Mouse (Mus musculus) MEL (cell line): ENCODE data around the gene Flcn. TPM values are rescaled to one million over a fixed set of nuclear protein-coding genes. Genes with fewer than 3 reads are reported as not detected.
A peak's percentile ranks its signal among the peaks of the same experiment; 100 is the strongest.

Source experiments
- DNase-seq: peaks from one replicate; pipeline ENCODE4 v3.0.0; 2011; ENCODE audit warnings: low read depth, low spot score
- H3K27ac ChIP-seq: 2 replicates; pipeline ENCODE4 v1.5.1; 2012; ENCODE audit warnings: low read depth, mild to moderate bottlenecking, control low read depth, low read length, moderate library complexity; ENCODE audit not compliant: control insufficient read depth
- H3K27me3 ChIP-seq, 2 experiments: fragments of 150-350 bp in 1 of 2; sonication (generic) in 1 of 2; 2 replicates each; pipeline ENCODE4 v1.6.1; 2012; ENCODE audit warnings: low read length in 2 of 2, mild to moderate bottlenecking in 2 of 2, improper control_type of control experiment in 1 of 2, moderate library complexity in 1 of 2; ENCODE audit not compliant: insufficient read depth in 2 of 2, control insufficient read depth in 1 of 2
- H3K36me3 ChIP-seq, 2 experiments: 2 replicates each; pipeline ENCODE4 v1.6.1; 2012 to 2014; ENCODE audit warnings: low read length in 2 of 2, improper control_type of control experiment in 1 of 2, inconsistent platforms in 1 of 2, mild to moderate bottlenecking in 1 of 2; ENCODE audit not compliant: insufficient read depth in 2 of 2, control insufficient read depth in 1 of 2
- H3K4me1 ChIP-seq, 2 experiments: fragments of 150-350 bp in 1 of 2; sonication (generic) in 1 of 2; 2 replicates each; pipeline ENCODE4 v1.6.1; 2012; ENCODE audit warnings: low read length in 2 of 2, improper control_type of control experiment in 1 of 2, mild to moderate bottlenecking in 1 of 2; ENCODE audit not compliant: insufficient read depth in 2 of 2, control insufficient read depth in 1 of 2
- H3K4me3 ChIP-seq, 2 experiments: fragments of 150-350 bp in 1 of 2; sonication (generic) in 1 of 2; 2 replicates each; pipeline ENCODE4 v1.5.1; 2012; ENCODE audit warnings: low read depth in 2 of 2, low read length in 2 of 2, mild to moderate bottlenecking in 2 of 2, moderate library complexity in 2 of 2, control low read depth in 1 of 2, improper control_type of control experiment in 1 of 2; ENCODE audit not compliant: control insufficient read depth in 1 of 2, insufficient read depth in 1 of 2
- H3K79me2 ChIP-seq: 2 replicates; pipeline ENCODE4 v1.6.1; 2012; ENCODE audit warnings: mild to moderate bottlenecking, low read length, moderate library complexity; ENCODE audit not compliant: control insufficient read depth, poor library complexity, insufficient read depth
- H3K9ac ChIP-seq: 2 replicates; pipeline ENCODE4 v1.6.1; 2012; ENCODE audit warnings: low read depth, mild to moderate bottlenecking, control low read depth, low read length, moderate library complexity; ENCODE audit not compliant: control insufficient read depth, poor library complexity, severe bottlenecking
- H3K9me3 ChIP-seq: fragments of 150-350 bp; sonication (generic); replicated peaks from 2 replicates; pipeline ENCODE4 v1.6.1; 2012; ENCODE audit warnings: mild to moderate bottlenecking, low read length, improper control_type of control experiment, moderate library complexity; ENCODE audit not compliant: insufficient read depth
- BHLHE40 ChIP-seq: IDR thresholded peaks from 2 replicates; pipeline ENCODE4 v1.6.1; 2012; ENCODE audit warnings: low read depth, mild to moderate bottlenecking, inconsistent platforms, low read length, improper control_type of control experiment, borderline replicate concordance
- CHD1 ChIP-seq: IDR thresholded peaks from 2 replicates; pipeline ENCODE4 v1.6.1; 2012; ENCODE audit warnings: low read depth, mild to moderate bottlenecking, inconsistent platforms, low read length, improper control_type of control experiment
- CHD2 ChIP-seq: IDR thresholded peaks from 2 replicates; pipeline ENCODE4 v1.6.1; 2011; ENCODE audit warnings: low read length, improper control_type of control experiment
- CTCF ChIP-seq, 3 experiments: IDR thresholded peaks in 2 of 3; conservative IDR thresholded peaks in 1 of 3; 2 replicates each; pipeline ENCODE4 v1.5.1; 2011 to 2012; ENCODE audit warnings: low read length in 3 of 3, low read depth in 2 of 3, mild to moderate bottlenecking in 2 of 3, improper control_type of control experiment in 1 of 3, inconsistent platforms in 1 of 3, mixed read lengths in 1 of 3, moderate library complexity in 1 of 3; ENCODE audit not compliant: control insufficient read depth in 1 of 3, insufficient read depth in 1 of 3, poor library complexity in 1 of 3, severe bottlenecking in 1 of 3
- ELF1 ChIP-seq: IDR thresholded peaks from 2 replicates; pipeline ENCODE4 v1.6.1; 2014; ENCODE audit warnings: low read depth, mild to moderate bottlenecking, inconsistent platforms, low read length, improper control_type of control experiment, moderate library complexity
- EP300 ChIP-seq, 2 experiments: IDR thresholded peaks; 2 replicates each; pipeline ENCODE4 v1.6.1; 2011; ENCODE audit warnings: improper control_type of control experiment in 2 of 2, low read length in 2 of 2, low read depth in 1 of 2, mild to moderate bottlenecking in 1 of 2
- ETS1 ChIP-seq: IDR thresholded peaks from 2 replicates; pipeline ENCODE4 v1.6.1; 2012; ENCODE audit warnings: low read depth, mild to moderate bottlenecking, inconsistent platforms, low read length, improper control_type of control experiment, moderate library complexity
- MAFK ChIP-seq: IDR thresholded peaks from 2 replicates; pipeline ENCODE4 v1.6.1; 2011; ENCODE audit warnings: low read depth, mild to moderate bottlenecking, low read length, improper control_type of control experiment, borderline replicate concordance
- MAZ ChIP-seq: IDR thresholded peaks from 2 replicates; pipeline ENCODE4 v1.6.1; 2012; ENCODE audit warnings: low read depth, mild to moderate bottlenecking, inconsistent platforms, low read length, improper control_type of control experiment
- MEF2A ChIP-seq: IDR thresholded peaks from 2 replicates; pipeline ENCODE4 v1.6.1; 2014; ENCODE audit warnings: low read depth, mild to moderate bottlenecking, inconsistent platforms, low read length, improper control_type of control experiment; ENCODE audit not compliant: poor library complexity, insufficient replicate concordance, severe bottlenecking; ENCODE audit errors: extremely low read depth
- MYB ChIP-seq: IDR thresholded peaks from 2 replicates; pipeline ENCODE4 v1.6.1; 2011; ENCODE audit warnings: mild to moderate bottlenecking, low read depth, low read length, improper control_type of control experiment
- MYC ChIP-seq: IDR thresholded peaks from 2 replicates; pipeline ENCODE4 v1.6.1; 2011; ENCODE audit warnings: low read depth, mild to moderate bottlenecking, low read length, improper control_type of control experiment, moderate library complexity
- POLR2A ChIP-seq, 2 experiments: IDR thresholded peaks; 2 replicates each; pipeline ENCODE4 v1.6.1; 2011 to 2012; ENCODE audit warnings: low read length in 2 of 2, mild to moderate bottlenecking in 2 of 2, control low read depth in 1 of 2, improper control_type of control experiment in 1 of 2, low read depth in 1 of 2, moderate library complexity in 1 of 2; ENCODE audit not compliant: control insufficient read depth in 1 of 2, insufficient read depth in 1 of 2, poor library complexity in 1 of 2
- POLR2AphosphoS2 ChIP-seq: IDR thresholded peaks from 2 replicates; pipeline ENCODE4 v1.6.1; 2011; ENCODE audit warnings: low read length, improper control_type of control experiment
- POLR2AphosphoS5 ChIP-seq: IDR thresholded peaks from 2 replicates; pipeline ENCODE4 v1.6.1; 2012; ENCODE audit warnings: low read depth, borderline replicate concordance, mild to moderate bottlenecking, inconsistent platforms, low read length, moderate library complexity, mixed read lengths
- RAD21 ChIP-seq: IDR thresholded peaks from 2 replicates; pipeline ENCODE4 v1.6.1; 2011; ENCODE audit warnings: mild to moderate bottlenecking, low read depth, low read length, improper control_type of control experiment
- SMC3 ChIP-seq: IDR thresholded peaks from 2 replicates; pipeline ENCODE4 v1.6.1; 2011; ENCODE audit warnings: low read depth, low read length, improper control_type of control experiment
- TAL1 ChIP-seq: IDR thresholded peaks from 2 replicates; pipeline ENCODE4 v1.6.1; 2012; ENCODE audit warnings: mild to moderate bottlenecking, inconsistent platforms, low read length, moderate library complexity, mixed read lengths
- USF1 ChIP-seq: IDR thresholded peaks from 2 replicates; pipeline ENCODE4 v1.6.1; 2014; ENCODE audit warnings: low read depth, mild to moderate bottlenecking, inconsistent platforms, low read length, improper control_type of control experiment, moderate library complexity
- USF2 ChIP-seq, 2 experiments: IDR thresholded peaks; 2 replicates each; pipeline ENCODE4 v1.6.1; 2011 to 2012; ENCODE audit warnings: improper control_type of control experiment in 2 of 2, low read length in 2 of 2, borderline replicate concordance in 1 of 2, inconsistent platforms in 1 of 2, low read depth in 1 of 2, mild to moderate bottlenecking in 1 of 2; ENCODE audit not compliant: insufficient read depth in 1 of 2
- ZKSCAN1 ChIP-seq: IDR thresholded peaks from 2 replicates; pipeline ENCODE4 v1.6.1; 2012; ENCODE audit warnings: low read depth, mild to moderate bottlenecking, inconsistent platforms, low read length, improper control_type of control experiment, moderate library complexity
- ZMIZ1 ChIP-seq: IDR thresholded peaks from 2 replicates; pipeline ENCODE4 v1.6.1; 2012; ENCODE audit warnings: low read depth, mild to moderate bottlenecking, inconsistent platforms, low read length, improper control_type of control experiment, moderate library complexity
- polyA plus RNA-seq, 2 experiments: library from polyadenylated mRNA; stranded (reverse) in 1 of 2; unstranded in 1 of 2; fragments of >175 nt in 1 of 2; fragments of >200 nt in 1 of 2; gene quantifications; 2 replicates each; pipeline versions ENCODE4 v1.2.1 to v1.2.4; 2012; ENCODE audit warnings: low replicate concordance in 2 of 2, low read depth in 1 of 2; ENCODE audit not compliant: insufficient read length in 2 of 2, insufficient read depth in 1 of 2, missing spikeins in 1 of 2
- total RNA-seq: library from RNA; depleted of rRNA; stranded (reverse); fragments of 300-350 nt; gene quantifications from 2 replicates; pipeline ENCODE4 v1.2.3, GENCODE M21; 2012

The Flcn gene
- total and polyA plus RNA-seq, 3 experiments, result 33.7 to 36.1 TPM; not detected in 1

- TF ChIP-seq ETS1 (no peak), CHD2 (no peak), MYC (peak; percentile 68; the same call in 1 of the 2 replicates)
These were observed 22.5 kb downstream of the Flcn start, which contains the start of gene Pld6 (continued) for GRCm38 (mm10) chr11:59787199-59787781.

GRCm38 (mm10) chr11:59786444-59787198, 23.2 kb downstream of the Flcn start:
- DNase-seq, result peak; percentile 32
- Histone ChIP-seq H3K4me3 (peak overlapping the region; percentile 51 to 67), H3K9ac (peak overlapping the region; percentile 71), H3K9me3 (no peaks in the 10 kb centered on the region), H3K4me1 (peaks cover 0 to 6% of the 10 kb centered on the region in 2 experiments; a peak in 2 of 4 replicates), H3K27me3 (no peaks in the 10 kb centered on the region), H3K36me3 (peaks cover 0 to under 1% of the 10 kb centered on the region in 2 experiments; a peak in 1 of 4 replicates), H3K79me2 (no peaks in the 10 kb centered on the region), H3K27ac (no peak overlapping the region)
- TF ChIP-seq MAFK, result no peak
- TF ChIP-seq POLR2AphosphoS5, result no peak
- no peak for TF ChIP-seq ZKSCAN1
- TF ChIP-seq CHD1, result no peak
- no peak for TF ChIP-seq RAD21
- TF ChIP-seq EP300 (IDR thresholded peaks at IDR 0.05; ENCODE audit: low read depth in 1 of 2, low read length in 2 of 2), result no peak
- TF ChIP-seq BHLHE40, result no peak
- TF ChIP-seq SMC3, result no peak
- TF ChIP-seq ELF1, result no peak
- TF ChIP-seq MYB, result no peak
- no peak for TF ChIP-seq MEF2A
- TF ChIP-seq ZMIZ1, result no peak
- TF ChIP-seq ETS1, result no peak
- no peak for TF ChIP-seq TAL1
- no peak for TF ChIP-seq CTCF (IDR thresholded peaks at IDR 0.05 in 2 of 3, conservative IDR thresholded peaks at IDR 0.05 in 1 of 3; ENCODE audit: control insufficient read depth in 1 of 3, insufficient read depth in 1 of 3, low read depth in 2 of 3, low read length in 3 of 3, poor library complexity in 1 of 3, severe bottlenecking in 1 of 3)
- TF ChIP-seq MAZ, result no peak
- no peak for TF ChIP-seq USF2 (IDR thresholded peaks at IDR 0.05; ENCODE audit: borderline replicate concordance in 1 of 2, insufficient read depth in 1 of 2, low read depth in 1 of 2, low read length in 2 of 2)
- no peak for TF ChIP-seq POLR2A (IDR thresholded peaks at IDR 0.05; ENCODE audit: control insufficient read depth in 1 of 2, insufficient read depth in 1 of 2, low read depth in 1 of 2, low read length in 2 of 2, poor library complexity in 1 of 2)
- TF ChIP-seq USF1, result no peak
- TF ChIP-seq POLR2AphosphoS2, result no peak
